Mouse (Mus musculus): Measurements from ENCODE around the gene Uhrf1bp1.

DNA sequence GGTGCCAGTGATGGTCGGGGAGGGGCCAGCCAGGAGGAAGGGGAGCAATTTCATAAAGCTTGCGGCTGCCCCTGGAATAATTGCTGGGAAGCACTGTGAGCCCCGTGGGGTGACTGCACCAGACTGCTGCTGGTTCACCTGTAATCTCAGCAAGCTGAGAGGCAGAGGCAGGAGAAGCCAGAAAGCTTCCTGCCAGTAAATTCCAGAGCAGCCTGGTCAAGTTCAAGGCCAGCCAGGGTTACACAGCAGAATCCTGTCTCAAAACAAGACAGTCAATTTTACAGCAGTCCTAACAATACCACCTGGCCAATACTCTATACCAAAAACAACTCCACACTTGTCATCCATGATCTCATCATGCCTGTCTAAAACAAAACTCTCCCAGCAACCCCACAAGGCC, 44.3 kb upstream of the Uhrf1bp1 start:
- TF ChIP-seq CTCF (IDR thresholded peaks at IDR 0.05) (no peak), POLR2A (IDR thresholded peaks at IDR 0.05; ENCODE audit: insufficient read depth, low read depth, low read length) (no peak)
